Mouse (Mus musculus) NIH3T3 (cell line): ENCODE data around the gene Mgll.

Experiments used
- DNase-seq: peaks from one replicate; pipeline ENCODE4 v3.0.0-alpha.2; 2012; ENCODE audit warnings: low read depth

Mgll gene

GRCm38 (mm10) chr6:88854509-88854908 is 130.3 kb downstream of the Mgll start:
- DNase-seq, result no peak

GRCm38 (mm10) chr6:88855636-88856035 is 131.4 kb downstream of the Mgll start:
- DNase-seq, result peak; percentile 91

DNA sequence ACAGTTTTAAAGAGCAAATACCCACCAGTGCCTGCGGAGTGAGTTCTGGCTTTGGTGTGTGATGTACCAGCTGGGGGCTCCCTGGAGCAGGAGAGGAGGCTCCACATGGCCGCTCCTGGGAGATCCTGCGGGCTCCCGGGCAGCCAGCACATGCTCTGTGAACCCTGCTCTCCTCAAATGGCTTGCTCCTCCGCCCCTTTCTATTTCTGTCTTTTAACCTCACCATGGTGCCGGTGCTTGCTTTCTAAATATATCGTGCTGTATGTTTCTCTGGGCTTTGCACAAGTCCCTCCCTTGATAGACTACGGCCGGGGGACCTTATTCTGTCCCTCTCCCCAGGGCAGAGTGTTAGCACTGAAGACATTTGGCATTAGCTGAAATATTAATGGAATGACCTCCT is 133.0 kb downstream of the Mgll start:
- DNase-seq, result peak; percentile 65

GRCm38 (mm10) chr6:88857830-88858229 is 133.6 kb downstream of the Mgll start:
- no peak for DNase-seq

DNA sequence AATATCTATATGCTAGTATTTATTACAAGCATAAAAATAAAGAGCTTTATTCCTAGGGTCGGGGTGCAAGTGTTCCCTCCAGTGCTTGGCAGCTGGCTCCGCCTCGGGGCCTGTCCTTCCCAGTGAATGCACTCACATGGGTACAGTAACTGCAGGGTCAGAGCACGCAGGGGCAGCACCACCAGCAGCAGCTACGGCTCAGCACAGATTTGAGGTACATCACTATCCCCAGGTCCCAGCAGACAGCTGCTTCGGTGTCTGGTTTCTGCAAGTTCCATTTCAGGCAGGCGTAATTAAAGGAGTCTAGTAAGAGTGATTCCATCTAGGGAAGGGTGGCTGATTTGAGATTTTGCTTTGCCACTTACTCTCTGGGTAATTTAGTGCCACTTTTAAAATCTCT is 134.1 kb downstream of the Mgll start:
- no peak for DNase-seq

- peak; percentile 82 for DNase-seq
Measured at GRCm38 (mm10) chr6:88860914-88861313, 136.7 kb downstream of the Mgll start.

GRCm38 (mm10) chr6:88865704-88866103 is 141.5 kb downstream of the Mgll start:
- DNase-seq, result no peak

- DNase-seq, result peak; percentile 81
Measured at GRCm38 (mm10) chr6:88869459-88869858, 145.2 kb downstream of the Mgll start.

DNA sequence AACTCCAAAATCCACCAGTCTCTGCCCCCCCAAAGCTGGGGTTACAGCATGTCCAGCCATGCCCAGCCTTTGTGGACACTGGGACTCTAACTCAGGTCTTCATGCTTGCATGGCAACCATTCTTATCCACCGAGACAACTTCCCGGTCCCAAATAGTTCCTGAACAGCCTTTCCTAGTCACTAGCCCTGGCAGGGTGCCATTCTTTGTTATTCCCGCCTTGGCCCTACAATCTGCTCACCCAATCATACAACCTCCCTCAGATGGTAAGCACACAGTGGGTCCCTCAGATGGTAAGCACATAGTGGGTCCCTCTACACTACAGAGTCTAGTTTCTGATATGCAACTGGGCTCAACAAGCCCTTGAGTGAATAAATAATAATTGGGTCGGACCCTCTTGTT is 146.4 kb downstream of the Mgll start:
- peak; percentile 37 for DNase-seq

DNA sequence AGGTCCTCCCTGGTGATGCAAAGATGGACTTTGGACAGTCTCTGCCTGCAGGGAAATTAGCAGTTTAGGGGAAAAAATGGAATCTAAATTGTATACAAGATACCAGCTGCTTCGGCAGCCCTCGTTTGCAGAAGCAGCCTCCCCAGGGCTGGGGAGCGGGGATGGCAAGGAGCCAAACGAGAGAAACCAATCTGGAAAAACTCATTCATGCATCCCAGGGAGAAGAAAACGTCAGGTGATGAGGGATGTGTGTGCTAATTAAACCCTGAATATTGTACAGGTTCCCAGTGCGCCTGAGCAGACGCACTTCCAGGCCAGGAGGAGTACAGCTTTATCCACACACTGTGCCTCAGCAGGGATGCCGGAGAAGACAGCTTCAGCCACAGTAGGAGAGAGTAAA is 147.3 kb downstream of the Mgll start:
- no peak for DNase-seq

DNA sequence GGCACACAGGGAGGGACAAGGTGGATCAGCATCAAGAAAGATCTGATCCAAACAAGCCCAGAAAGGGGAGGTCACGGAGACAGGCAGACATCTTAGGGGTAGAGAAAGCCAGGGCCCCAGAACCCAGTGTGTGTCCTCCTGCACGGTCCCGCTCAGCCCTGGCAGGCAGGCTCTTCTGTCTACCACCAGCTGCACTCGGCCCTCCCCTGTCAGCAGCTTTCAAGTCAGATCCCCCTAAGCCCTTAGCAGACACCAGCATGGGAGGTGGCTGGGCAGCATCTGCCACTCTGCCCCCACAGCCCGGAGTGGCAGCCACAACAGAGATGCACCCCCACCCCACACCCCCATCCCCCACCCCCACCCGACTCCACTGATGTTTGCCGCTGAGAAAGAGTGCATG is 148.6 kb downstream of the Mgll start:
- DNase-seq, result no peak

- DNase-seq, result no peak
Measured at GRCm38 (mm10) chr6:88873965-88874867, 150.0 kb downstream of the Mgll start.

- DNase-seq, result peak; percentile 25
Measured at GRCm38 (mm10) chr6:88874868-88875508, 150.8 kb downstream of the Mgll start, which contains the start of gene Podxl2. Gene Podxl2, minus strand, starts transcription at chr6:88875044.
